14 mouse cellular contexts compared by ENCODE assay signal in genomic region chr4:47315458-47315857, GRCm38 (mm10). TPM values are rescaled to one million over a fixed set of nuclear protein-coding genes. Genes with fewer than 3 reads are reported as not detected.
DNase-seq lines count a peak whose midpoint lies in the region; ATAC-seq and TF ChIP-seq lines count a peak whose summit lies in the region.
"Had no signal": no experiment of that assay in that cellular context is flagged by ENCODE, and none has a peak within 500 bp of the region (broad histone marks: within the 10 kb centered on the region; RNA-seq: fewer than 3 reads in every experiment).

No protein-coding gene starts in this region.

- no peak overlapping the region for H3K4me3 ChIP-seq in liver, embryonic 14.5 days (ENCODE audit: insufficient read depth in 1 of 2, low read depth in 2 of 2, low read length in 2 of 2)
- H3K4me3 ChIP-seq in liver, embryonic 11.5 days (ENCODE audit: low read depth, low read length) = no peak overlapping the region
- H3K4me3 ChIP-seq in MEL (ENCODE audit: control insufficient read depth in 1 of 2, insufficient read depth in 1 of 2, low read depth in 2 of 2, low read length in 2 of 2) = no peak overlapping the region
- H3K4me3 ChIP-seq: midbrain, embryonic 10.5 days; neural tube, embryonic 13.5 days had no signal

- TF ChIP-seq CTCF in liver, embryonic 14.5 days (IDR thresholded peaks at IDR 0.05; ENCODE audit: low read depth) = no peak
- TF ChIP-seq CTCF in MEL (IDR thresholded peaks at IDR 0.05 in 2 of 3, conservative IDR thresholded peaks at IDR 0.05 in 1 of 3; ENCODE audit: control insufficient read depth in 1 of 3, insufficient read depth in 1 of 3, low read depth in 2 of 3, low read length in 3 of 3, poor library complexity in 1 of 3, severe bottlenecking in 1 of 3) = no peak

- no peak overlapping the region for H3K4me2 ChIP-seq in liver, embryonic 14.5 days (ENCODE audit: low read depth)
- no peak overlapping the region for H3K4me2 ChIP-seq in liver, embryonic 11.5 days
- H3K4me2 ChIP-seq: neural tube, embryonic 13.5 days had no signal

- 25% methylated on average over 2 of the region's 2 CpGs for WGBS in liver, embryonic 14.5 days (ENCODE audit: insufficient replicate concordance)
- WGBS in liver, embryonic 11.5 days = 53% methylated on average over 2 of the region's 2 CpGs

- no peak for TF ChIP-seq POLR2A in MEL (IDR thresholded peaks at IDR 0.05; ENCODE audit: control insufficient read depth in 1 of 2, insufficient read depth in 1 of 2, low read depth in 1 of 2, low read length in 2 of 2, poor library complexity in 1 of 2)

- H3K79me2 ChIP-seq in MEL (ENCODE audit: control insufficient read depth, insufficient read depth, low read length, poor library complexity) = no peaks in the 10 kb centered on the region

- no peak overlapping the region for H3K9ac ChIP-seq in liver, embryonic 14.5 days (replicated peaks)
- no peak overlapping the region for H3K9ac ChIP-seq in liver, embryonic 11.5 days (ENCODE audit: low read depth, low read length)
- no peak overlapping the region for H3K9ac ChIP-seq in MEL (ENCODE audit: control insufficient read depth, low read depth, low read length, poor library complexity, severe bottlenecking)
- H3K9ac ChIP-seq: neural tube, embryonic 13.5 days had no signal

- no peak for TF ChIP-seq EP300 in liver, embryonic 14.5 days (IDR thresholded peaks at IDR 0.05; ENCODE audit: low read depth)
- peak in 1 of 2 experiments; percentile 57; a peak in 2 of 4 replicates for TF ChIP-seq EP300 in MEL (IDR thresholded peaks at IDR 0.05; ENCODE audit: low read depth in 1 of 2, low read length in 2 of 2)

- H3K36me3 ChIP-seq in liver, embryonic 14.5 days (replicated peaks; ENCODE audit: control insufficient read depth, insufficient read depth, low read depth) = no peaks in the 10 kb centered on the region
- H3K36me3 ChIP-seq in liver, embryonic 11.5 days (ENCODE audit: control insufficient read depth, insufficient read depth, low read length) = no peaks in the 10 kb centered on the region
- H3K36me3 ChIP-seq in MEL (ENCODE audit: control insufficient read depth in 1 of 2, insufficient read depth in 2 of 2, low read length in 2 of 2) = peaks cover 0 to 22% of the 10 kb centered on the region in 2 experiments; a peak in 2 of 4 replicates
- H3K36me3 ChIP-seq: midbrain, embryonic 10.5 days; neural tube, embryonic 13.5 days had no signal

- no peak for TF ChIP-seq RAD21 in MEL (IDR thresholded peaks at IDR 0.05; ENCODE audit: low read depth, low read length)

- peaks cover 0 to 13% of the 10 kb centered on the region in 2 experiments; a peak in 2 of 4 replicates for H3K4me1 ChIP-seq in liver, embryonic 14.5 days (replicated peaks; ENCODE audit: control insufficient read depth in 2 of 2, insufficient read depth in 2 of 2, low read length in 1 of 2)
- peaks cover 6% of the 10 kb centered on the region for H3K4me1 ChIP-seq in liver, embryonic 11.5 days (replicated peaks; ENCODE audit: control insufficient read depth, insufficient read depth, low read length)
- H3K4me1 ChIP-seq in MEL (ENCODE audit: control insufficient read depth in 1 of 2, insufficient read depth in 2 of 2, low read length in 2 of 2) = peaks cover 15 to 38% of the 10 kb centered on the region in 2 experiments
- H3K4me1 ChIP-seq: midbrain, embryonic 10.5 days had no signal

- no peaks in the 10 kb centered on the region for H3K9me3 ChIP-seq in liver, embryonic 14.5 days (ENCODE audit: control insufficient read depth, low read length)
- no peaks in the 10 kb centered on the region for H3K9me3 ChIP-seq in liver, embryonic 11.5 days (ENCODE audit: control insufficient read depth, low read length)
- H3K9me3 ChIP-seq in MEL (replicated peaks; ENCODE audit: insufficient read depth, low read length) = no peaks in the 10 kb centered on the region
- H3K9me3 ChIP-seq: midbrain, embryonic 10.5 days; neural tube, embryonic 13.5 days had no signal

- no peak overlapping the region for H3K27ac ChIP-seq in liver, embryonic 14.5 days
- no peak overlapping the region for H3K27ac ChIP-seq in liver, embryonic 11.5 days (ENCODE audit: low read depth, low read length)
- no peak overlapping the region for H3K27ac ChIP-seq in MEL (ENCODE audit: control insufficient read depth, low read depth, low read length)
- H3K27ac ChIP-seq: midbrain, embryonic 10.5 days; neural tube, embryonic 13.5 days had no signal

- H3K27me3 ChIP-seq in liver, embryonic 14.5 days (ENCODE audit: control insufficient read depth, insufficient read depth, low read length) = no peaks in the 10 kb centered on the region
- no peaks in the 10 kb centered on the region for H3K27me3 ChIP-seq in liver, embryonic 11.5 days (replicated peaks; ENCODE audit: control insufficient read depth, insufficient read depth, low read length)
- H3K27me3 ChIP-seq in MEL (ENCODE audit: control insufficient read depth in 1 of 2, insufficient read depth in 2 of 2, low read length in 2 of 2) = no peaks in the 10 kb centered on the region
- H3K27me3 ChIP-seq: neural tube, embryonic 13.5 days had no signal

- 0 out of 2 replicates have a peak, but pooled peaks have one; percentile 28 for ATAC-seq in liver, embryonic 14.5 days (ENCODE audit: insufficient read depth)
- no peak for ATAC-seq in liver, embryonic 11.5 days (replicated peaks; ENCODE audit: low FRiP score)
- ATAC-seq in granulocyte monocyte progenitor cell, adult 5-6 weeks (replicated peaks; ENCODE audit: poor library complexity, severe bottlenecking) = peak; percentile 85
- ATAC-seq in CD4-positive, CD25-positive, alpha-beta regulatory T cell, adult 4 months = no peak
- ATAC-seq: activated CD4-positive, CD25-positive, alpha-beta regulatory T cell, adult 4 months had no signal

- no peak for DNase-seq in liver, embryonic 14.5 days (ENCODE audit: low read depth in 3 of 3, low spot score in 3 of 3)
- no peak for DNase-seq in liver, embryonic 11.5 days (ENCODE audit: low spot score)
- DNase-seq in MEL (ENCODE audit: low read depth, low spot score) = peak; percentile 73
- DNase-seq in monocyte, adult 2 months (ENCODE audit: low read depth in 1 of 2, low spot score in 2 of 2) = peak; percentile 55 to 60
- no peak for DNase-seq in thymus, postnatal 0 days (ENCODE audit: low spot score)
- no peak for DNase-seq in urinary bladder, postnatal 4 days (ENCODE audit: low spot score in 2 of 2)
- DNase-seq: gastrocnemius, postnatal 10 days; right cerebral cortex, postnatal 25 days; thymus, adult 2 months had no signal

TF ChIP-seq in MEL, 35 proteins besides CTCF, POLR2A, EP300 and RAD21:
- TF ChIP-seq UBTF (IDR thresholded peaks at IDR 0.05; ENCODE audit: borderline replicate concordance, insufficient read depth, low read depth, low read length) (no peak), ZMIZ1 (IDR thresholded peaks at IDR 0.05; ENCODE audit: low read depth, low read length) (no peak), USF1 (IDR thresholded peaks at IDR 0.05; ENCODE audit: low read depth, low read length) (no peak), RCOR1 (IDR thresholded peaks at IDR 0.05; ENCODE audit: low read depth, low read length) (0 out of 2 replicates have a peak, but pooled peaks have one; percentile 22), MXI1 (IDR thresholded peaks at IDR 0.05; ENCODE audit: low read depth, low read length) (no peak), ETS1 (IDR thresholded peaks at IDR 0.05; ENCODE audit: low read depth, low read length) (peak; percentile 50; the same call in 1 of the 2 replicates)
TF ChIP-seq in MEL: peak in this region for 2.

RNA-seq across cellular contexts. Expression of gene Tgfbr1, which starts 37.6 kb away (rescaled TPM):
- polyA plus RNA-seq in liver, embryonic 14.5 days (2012; rRNA removed) = 2.4 and 3.2 TPM in 2 replicates
- polyA plus RNA-seq in liver, embryonic 14.5 days (2014; fragmentation: Nextera tagmentation; extraction: Ambion mirVana) = 5.6 and 5.7 TPM in 2 replicates
- 24.3 and 26.3 TPM in 2 replicates for polyA plus RNA-seq in liver, embryonic 11.5 days (2014; fragmentation: Nextera tagmentation; extraction: Ambion mirVana)
- 4.5 and 4.7 TPM in 2 replicates for total RNA-seq in MEL (2012; rRNA removed)
- polyA plus RNA-seq in MEL (2012; ENCODE audit: insufficient read depth in 1 of 2, insufficient read length in 2 of 2, low read depth in 1 of 2, low replicate concordance in 2 of 2, missing spikeins in 1 of 2) = 1 to 10 TPM in 1 of 2 experiments, not detected in 1; 4.3 TPM
- 14.0 and 18.4 TPM in 2 replicates for total RNA-seq in granulocyte monocyte progenitor cell, adult 5-6 weeks (2014; fragmentation: Nextera tagmentation)
- 19.1 and 21.8 TPM in 2 replicates for total RNA-seq in granulocyte monocyte progenitor cell, adult 5-6 weeks (2017)
- polyA plus RNA-seq in CD4-positive, CD25-positive, alpha-beta regulatory T cell, adult 4 months (2017; shearing (Covaris generic)) = 10 to 100 TPM; 33.6 to 39.2 TPM
- polyA plus RNA-seq in thymus, postnatal 0 days (2015; fragmentation: Nextera tagmentation; extraction: Ambion mirVana) = 25.7 and 26.6 TPM in 2 replicates

Comparison
In these comparisons a context has a peak if more than half of its experiments do, and no peak if none do; other contexts are left out.
1. ATAC-seq: peak in liver, embryonic 14.5 days (single experiment) and granulocyte monocyte progenitor cell, adult 5-6 weeks (single experiment); none in liver, embryonic 11.5 days (single experiment) and CD4-positive, CD25-positive, alpha-beta regulatory T cell, adult 4 months (single experiment).
2. DNase-seq: peak in MEL (single experiment) and monocyte, adult 2 months (2 of 2); none in liver, embryonic 14.5 days (0 of 3), liver, embryonic 11.5 days (single experiment), thymus, postnatal 0 days (single experiment) and urinary bladder, postnatal 4 days (0 of 2).